Mouse (Mus musculus): ENCODE measurements around the gene Galnt11. TPM values are rescaled to one million over a fixed set of nuclear protein-coding genes. Genes with fewer than 3 reads are reported as not detected.
A peak's percentile ranks its signal among the peaks of the same experiment; 100 is the strongest.

Gene Galnt11
- total and polyA plus RNA-seq, 3 experiments, result 0.27 TPM; not detected in 2

- no peak overlapping the region for H3K4me3 ChIP-seq (ENCODE audit: low read depth, low read length)
- ATAC-seq (ENCODE audit: extremely low read depth, insufficient number of reproducible peaks, low FRiP score, poor library complexity, severe bottlenecking), result no peak
- H3K9me3 ChIP-seq (replicated peaks), result no peaks in the 10 kb centered on the region
- H3K27me3 ChIP-seq (ENCODE audit: insufficient read depth, low read length), result 0 out of 2 replicates have a peak, but pooled peaks cover under 1% of the 10 kb centered on the region
- H3K4me1 ChIP-seq (ENCODE audit: insufficient read depth, low read depth, low read length), result no peaks in the 10 kb centered on the region
- TF ChIP-seq TAL1 (conservative IDR thresholded peaks at IDR 0.05; ENCODE audit: low read depth, low read length) (no peak), CTCF (IDR thresholded peaks at IDR 0.05; ENCODE audit: low read depth, low read length) (no peak), GATA2 (IDR thresholded peaks at IDR 0.05; ENCODE audit: borderline replicate concordance, low read depth, low read length) (no peak), GATA1 (IDR thresholded peaks at IDR 0.05; ENCODE audit: borderline replicate concordance, low read length) (no peak)
- peaks cover 29% of the 10 kb centered on the region for H3K36me3 ChIP-seq (replicated peaks)
- no peak for DNase-seq (ENCODE audit: low spot score)
Measured at GRCm38 (mm10) chr5:25268258-25268888, 46.7 kb downstream of the Galnt11 start.

DNA sequence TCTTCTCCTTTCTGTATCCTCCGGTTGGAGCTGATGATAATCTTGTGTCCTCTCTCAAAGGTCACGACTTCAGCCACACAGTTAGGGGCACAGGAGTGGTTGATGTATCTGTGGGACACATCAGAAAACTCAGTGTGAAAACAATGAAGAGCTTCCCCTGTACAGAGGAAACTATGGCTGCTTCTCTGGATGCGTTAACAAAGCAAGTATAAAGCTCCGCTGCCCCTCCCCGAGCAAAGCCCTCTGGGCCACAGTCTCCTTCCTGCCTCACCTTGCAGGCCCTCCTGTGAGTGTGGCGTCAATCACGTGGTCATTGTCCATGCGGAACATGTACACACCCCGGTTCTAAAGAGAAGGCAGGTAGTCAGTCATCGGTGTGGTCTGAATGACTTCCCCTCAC, 53.9 kb downstream of the Galnt11 start:
- TF ChIP-seq GATA1 (IDR thresholded peaks at IDR 0.05; ENCODE audit: borderline replicate concordance, low read length), result no peak
- TF ChIP-seq GATA2 (IDR thresholded peaks at IDR 0.05; ENCODE audit: borderline replicate concordance, low read depth, low read length), result no peak
- no peak for TF ChIP-seq CTCF (IDR thresholded peaks at IDR 0.05; ENCODE audit: low read depth, low read length)
- no peak for TF ChIP-seq TAL1 (conservative IDR thresholded peaks at IDR 0.05; ENCODE audit: low read depth, low read length)
- no peak for TF ChIP-seq POLR2AphosphoS5 (IDR thresholded peaks at IDR 0.05; ENCODE audit: insufficient replicate concordance, low read depth, low read length)
- DNase-seq (ENCODE audit: low spot score) (no peak), ATAC-seq (ENCODE audit: extremely low read depth, insufficient number of reproducible peaks, low FRiP score, poor library complexity, severe bottlenecking) (no peak)
- Histone ChIP-seq H3K9me3 (replicated peaks) (no peaks in the 10 kb centered on the region), H3K4me1 (ENCODE audit: insufficient read depth, low read depth, low read length) (no peaks in the 10 kb centered on the region), H3K36me3 (replicated peaks) (peaks cover 78% of the 10 kb centered on the region), H3K27me3 (ENCODE audit: insufficient read depth, low read length) (no peaks in the 10 kb centered on the region), H3K4me3 (ENCODE audit: low read depth, low read length) (no peak overlapping the region)

GRCm38 (mm10) chr5:25276365-25276764, 54.7 kb downstream of the Galnt11 start:
- no peaks in the 10 kb centered on the region for H3K9me3 ChIP-seq (replicated peaks)
- no peak for TF ChIP-seq GATA1 (IDR thresholded peaks at IDR 0.05; ENCODE audit: borderline replicate concordance, low read length)
- no peak for TF ChIP-seq POLR2AphosphoS5 (IDR thresholded peaks at IDR 0.05; ENCODE audit: insufficient replicate concordance, low read depth, low read length)
- no peak for TF ChIP-seq CTCF (IDR thresholded peaks at IDR 0.05; ENCODE audit: low read depth, low read length)
- no peak for TF ChIP-seq TAL1 (conservative IDR thresholded peaks at IDR 0.05; ENCODE audit: low read depth, low read length)
- no peak for TF ChIP-seq GATA2 (IDR thresholded peaks at IDR 0.05; ENCODE audit: borderline replicate concordance, low read depth, low read length)
- ATAC-seq (ENCODE audit: extremely low read depth, insufficient number of reproducible peaks, low FRiP score, poor library complexity, severe bottlenecking), result no peak
- peaks cover 79% of the 10 kb centered on the region for H3K36me3 ChIP-seq (replicated peaks)
- no peak for DNase-seq (ENCODE audit: low spot score)
- no peak overlapping the region for H3K4me3 ChIP-seq (ENCODE audit: low read depth, low read length)
- H3K27me3 ChIP-seq (ENCODE audit: insufficient read depth, low read length), result no peaks in the 10 kb centered on the region
- H3K4me1 ChIP-seq (ENCODE audit: insufficient read depth, low read depth, low read length), result no peaks in the 10 kb centered on the region

DNA sequence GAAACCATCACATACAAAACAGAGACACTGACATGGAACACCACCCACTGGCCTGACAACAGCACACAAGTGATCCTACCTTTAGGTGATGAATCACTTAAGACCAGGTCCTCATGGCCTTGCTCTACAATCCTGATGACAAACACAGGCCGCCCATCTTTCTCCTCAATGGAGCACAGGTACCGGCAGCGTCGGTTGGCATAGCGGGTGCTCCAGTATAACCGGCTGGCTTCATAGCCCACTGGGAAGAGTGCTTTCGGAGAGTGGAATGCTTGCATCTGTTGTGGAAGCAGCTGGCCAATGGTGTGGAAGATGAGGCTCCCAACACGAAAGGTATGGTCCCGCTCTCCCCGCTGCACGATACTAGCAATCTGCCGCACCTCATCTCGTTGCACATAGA, 62.3 kb downstream of the Galnt11 start:
- TF ChIP-seq GATA2 (IDR thresholded peaks at IDR 0.05; ENCODE audit: borderline replicate concordance, low read depth, low read length), result no peak
- TF ChIP-seq TAL1 (conservative IDR thresholded peaks at IDR 0.05; ENCODE audit: low read depth, low read length), result no peak
- no peak for TF ChIP-seq CTCF (IDR thresholded peaks at IDR 0.05; ENCODE audit: low read depth, low read length)
- no peak for TF ChIP-seq POLR2AphosphoS5 (IDR thresholded peaks at IDR 0.05; ENCODE audit: insufficient replicate concordance, low read depth, low read length)
- TF ChIP-seq GATA1 (IDR thresholded peaks at IDR 0.05; ENCODE audit: borderline replicate concordance, low read length), result no peak
- H3K9me3 ChIP-seq (replicated peaks), result no peaks in the 10 kb centered on the region
- H3K36me3 ChIP-seq (replicated peaks), result peaks cover 86% of the 10 kb centered on the region
- no peaks in the 10 kb centered on the region for H3K4me1 ChIP-seq (ENCODE audit: insufficient read depth, low read depth, low read length)
- H3K4me3 ChIP-seq (ENCODE audit: low read depth, low read length), result no peak overlapping the region
- DNase-seq (ENCODE audit: low spot score) (no peak), ATAC-seq (ENCODE audit: extremely low read depth, insufficient number of reproducible peaks, low FRiP score, poor library complexity, severe bottlenecking) (no peak)
- no peaks in the 10 kb centered on the region for H3K27me3 ChIP-seq (ENCODE audit: insufficient read depth, low read length)

DNA sequence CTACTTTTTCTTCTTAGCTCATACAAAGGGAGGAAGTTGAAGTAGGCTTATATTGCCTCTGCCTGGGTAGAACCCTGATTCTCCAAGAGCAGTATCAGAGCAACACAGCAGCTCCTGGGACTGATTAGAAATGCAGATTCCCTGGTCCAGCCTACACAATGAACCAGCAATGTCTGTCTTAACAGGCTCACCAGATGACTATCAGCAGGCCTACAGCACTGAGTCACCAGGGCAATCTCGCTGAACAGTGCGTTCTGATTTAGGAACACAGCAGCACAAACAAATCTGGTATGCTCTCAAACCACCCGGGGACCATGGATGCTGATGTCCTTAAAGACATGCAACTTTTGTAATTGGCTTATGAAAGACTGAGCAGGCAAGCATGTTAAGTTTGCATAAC, 75.1 kb downstream of the Galnt11 start:
- ATAC-seq (ENCODE audit: extremely low read depth, insufficient number of reproducible peaks, low FRiP score, poor library complexity, severe bottlenecking) (peak; percentile 77), DNase-seq (ENCODE audit: low spot score) (no peak)
- Histone ChIP-seq H3K36me3 (replicated peaks) (peaks cover 61% of the 10 kb centered on the region), H3K4me3 (ENCODE audit: low read depth, low read length) (no peak overlapping the region), H3K9me3 (replicated peaks) (no peaks in the 10 kb centered on the region), H3K4me1 (ENCODE audit: insufficient read depth, low read depth, low read length) (peaks cover 3% of the 10 kb centered on the region; the same call in 1 of the 2 replicates), H3K27me3 (ENCODE audit: insufficient read depth, low read length) (no peaks in the 10 kb centered on the region)
- TF ChIP-seq GATA2 (IDR thresholded peaks at IDR 0.05; ENCODE audit: borderline replicate concordance, low read depth, low read length), result no peak
- no peak for TF ChIP-seq POLR2AphosphoS5 (IDR thresholded peaks at IDR 0.05; ENCODE audit: insufficient replicate concordance, low read depth, low read length)
- peak; percentile 33; the same call in 1 of the 2 replicates for TF ChIP-seq TAL1 (conservative IDR thresholded peaks at IDR 0.05; ENCODE audit: low read depth, low read length)
- no peak for TF ChIP-seq GATA1 (IDR thresholded peaks at IDR 0.05; ENCODE audit: borderline replicate concordance, low read length)
- no peak for TF ChIP-seq CTCF (IDR thresholded peaks at IDR 0.05; ENCODE audit: low read depth, low read length)

DNA sequence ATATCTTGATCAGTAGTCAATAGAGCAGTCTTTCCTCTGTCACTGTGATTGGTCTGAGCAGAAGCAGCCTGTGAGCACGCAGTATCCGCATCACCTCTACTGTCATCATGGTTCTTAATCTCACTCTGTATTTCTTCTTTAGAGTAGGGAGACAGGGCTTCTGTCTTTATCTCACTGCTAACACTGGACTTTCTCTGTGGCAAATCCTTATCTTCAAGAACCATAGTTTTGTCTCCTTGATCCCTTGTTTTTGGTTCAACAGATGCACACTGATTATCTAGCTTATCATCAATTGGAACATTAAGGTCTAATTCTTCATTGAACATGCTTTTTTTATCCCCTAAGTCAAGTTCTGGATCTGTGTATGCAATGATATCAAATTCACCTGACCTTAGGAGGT, 88.5 kb downstream of the Galnt11 start:
- no peak for DNase-seq (ENCODE audit: low spot score)
- 0 out of 2 replicates have a peak, but pooled peaks have one; percentile 24 for TF ChIP-seq TAL1 (conservative IDR thresholded peaks at IDR 0.05; ENCODE audit: low read depth, low read length)
- no peak for TF ChIP-seq GATA1 (IDR thresholded peaks at IDR 0.05; ENCODE audit: borderline replicate concordance, low read length)
- H3K27me3 ChIP-seq (ENCODE audit: insufficient read depth, low read length), result no peaks in the 10 kb centered on the region
- peaks cover 50% of the 10 kb centered on the region for H3K36me3 ChIP-seq (replicated peaks)
- no peaks in the 10 kb centered on the region for H3K9me3 ChIP-seq (replicated peaks)
- H3K4me3 ChIP-seq (ENCODE audit: low read depth, low read length), result no peak overlapping the region
- peak; percentile 66 for ATAC-seq (ENCODE audit: extremely low read depth, insufficient number of reproducible peaks, low FRiP score, poor library complexity, severe bottlenecking)
- peaks cover 11% of the 10 kb centered on the region for H3K4me1 ChIP-seq (ENCODE audit: insufficient read depth, low read depth, low read length)
